Mouse (Mus musculus) midbrain, postnatal 0 days (tissue): ENCODE data around the gene Tcf7l2. TPM values are rescaled to one million over a fixed set of nuclear protein-coding genes. Genes with fewer than 3 reads are reported as not detected.

Experiments used
- ATAC-seq: fragments of 200-750 bp; cut with Nextera tagmentation; 2 replicates; pipeline ENCODE4 v1.8.0; 2017; ENCODE audit warnings: moderate number of reproducible peaks, mild to moderate bottlenecking, moderate TSS enrichment, moderate library complexity; ENCODE audit not compliant: low FRiP score
- DNase-seq: peaks from one replicate; pipeline ENCODE4 v3.0.0-alpha.2; 2015; ENCODE audit warnings: low spot score
- H3K27ac ChIP-seq: fragments of 300-500 bp; sonication (generic); 2 replicates; pipeline ENCODE4 v1.5.1; 2014; ENCODE audit warnings: low read depth, mild to moderate bottlenecking, low read length, mixed read lengths
- H3K27me3 ChIP-seq: fragments of 300-500 bp; sonication (generic); 2 replicates; pipeline ENCODE4 v1.6.1; 2014; ENCODE audit warnings: low read length, control low read depth, mixed read lengths; ENCODE audit not compliant: insufficient read depth
- H3K36me3 ChIP-seq: fragments of 300-500 bp; sonication (generic); 2 replicates; pipeline ENCODE4 v1.6.1; 2014; ENCODE audit warnings: low read length, control low read depth, mixed read lengths; ENCODE audit not compliant: insufficient read depth
- H3K4me1 ChIP-seq: fragments of 300-500 bp; sonication (generic); 2 replicates; pipeline ENCODE4 v1.6.1; 2014; ENCODE audit warnings: mild to moderate bottlenecking, control low read depth, antibody characterized with exemption, low read length, mixed read lengths; ENCODE audit not compliant: insufficient read depth
- H3K4me2 ChIP-seq: fragments of 300-500 bp; sonication (generic); 2 replicates; pipeline ENCODE4 v1.6.1; 2014; ENCODE audit warnings: low read depth, mild to moderate bottlenecking, low read length, mixed read lengths; ENCODE audit not compliant: poor library complexity, severe bottlenecking
- H3K4me3 ChIP-seq: fragments of 300-500 bp; sonication (generic); 2 replicates; pipeline ENCODE4 v1.5.1; 2014; ENCODE audit warnings: low read depth, mild to moderate bottlenecking, low read length, moderate library complexity
- H3K9ac ChIP-seq: fragments of 300-500 bp; sonication (generic); replicated peaks from 2 replicates; pipeline ENCODE4 v1.6.1; 2014; ENCODE audit warnings: mild to moderate bottlenecking, low read length, moderate library complexity, mixed read lengths; ENCODE audit not compliant: poor library complexity, severe bottlenecking
- H3K9me3 ChIP-seq: fragments of 300-500 bp; sonication (generic); 2 replicates; pipeline ENCODE4 v1.6.1; 2016; ENCODE audit warnings: low read length, control low read depth
- CTCF ChIP-seq: IDR thresholded peaks from 2 replicates; pipeline ENCODE4 v1.5.1; 2016; ENCODE audit warnings: antibody characterized with exemption, mild to moderate bottlenecking
- WGBS: fragments of 180-500 bp; shearing (Covaris S2); extraction: QIAGEN DNeasy Blood & Tissue Kit; methylation state at CpG from one replicate; pipeline ENCODE4 v1.1.7; 2014; 5-methylcytosine and 5-hydroxymethylcytosine counted together
- polyA plus RNA-seq: library from polyadenylated mRNA; unstranded; fragments of >200 nt; fragmentation: Nextera tagmentation; extraction: Ambion mirVana; gene quantifications from 2 replicates; pipeline ENCODE4 v1.2.1, GENCODE M21; 2015
- total RNA-seq: library from RNA; depleted of rRNA; stranded (reverse); fragments of >200 nt; gene quantifications from 2 replicates; pipeline ENCODE4 v1.2.3, GENCODE M21; 2014

Tcf7l2 gene
- total and polyA plus RNA-seq, 2 experiments from 2014 or later = 67.2 to 861 TPM

DNA sequence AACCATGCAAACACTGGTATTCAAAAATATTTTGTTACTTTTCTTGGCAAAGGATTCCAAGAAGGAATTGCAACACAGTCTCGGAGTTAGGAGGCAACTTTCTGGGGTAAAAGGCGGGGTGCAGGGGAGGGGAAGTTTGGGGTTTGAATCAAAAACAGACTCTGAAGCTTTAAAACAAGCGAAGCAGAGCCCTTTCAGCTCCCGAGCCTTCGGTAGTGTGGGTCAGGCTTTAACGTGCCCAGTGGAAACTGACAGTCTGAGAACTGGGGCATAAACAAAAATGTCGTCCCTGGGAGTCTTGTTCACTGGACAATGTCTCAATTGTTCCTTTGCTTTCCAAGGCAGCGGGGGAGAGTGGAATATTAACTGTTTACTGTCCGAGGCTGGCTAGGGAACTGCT lies 96.3 kb downstream of the Tcf7l2 start:
- 11% methylated on average over 9 of the region's 9 CpGs for WGBS
- no peaks in the 10 kb centered on the region for H3K27me3 ChIP-seq
- H3K4me3 ChIP-seq = no peak overlapping the region
- no peaks in the 10 kb centered on the region for H3K36me3 ChIP-seq
- H3K4me2 ChIP-seq = no peak overlapping the region
- peak; percentile 74 for DNase-seq
- H3K9me3 ChIP-seq = no peaks in the 10 kb centered on the region
- ATAC-seq = 0 out of 2 replicates have a peak, but pooled peaks have one; percentile 41
- peak overlapping the region; percentile 51; the same call in 1 of the 2 replicates for H3K27ac ChIP-seq
- H3K4me1 ChIP-seq = peaks cover 5% of the 10 kb centered on the region
- TF ChIP-seq CTCF = no peak
- H3K9ac ChIP-seq = no peak overlapping the region

DNA sequence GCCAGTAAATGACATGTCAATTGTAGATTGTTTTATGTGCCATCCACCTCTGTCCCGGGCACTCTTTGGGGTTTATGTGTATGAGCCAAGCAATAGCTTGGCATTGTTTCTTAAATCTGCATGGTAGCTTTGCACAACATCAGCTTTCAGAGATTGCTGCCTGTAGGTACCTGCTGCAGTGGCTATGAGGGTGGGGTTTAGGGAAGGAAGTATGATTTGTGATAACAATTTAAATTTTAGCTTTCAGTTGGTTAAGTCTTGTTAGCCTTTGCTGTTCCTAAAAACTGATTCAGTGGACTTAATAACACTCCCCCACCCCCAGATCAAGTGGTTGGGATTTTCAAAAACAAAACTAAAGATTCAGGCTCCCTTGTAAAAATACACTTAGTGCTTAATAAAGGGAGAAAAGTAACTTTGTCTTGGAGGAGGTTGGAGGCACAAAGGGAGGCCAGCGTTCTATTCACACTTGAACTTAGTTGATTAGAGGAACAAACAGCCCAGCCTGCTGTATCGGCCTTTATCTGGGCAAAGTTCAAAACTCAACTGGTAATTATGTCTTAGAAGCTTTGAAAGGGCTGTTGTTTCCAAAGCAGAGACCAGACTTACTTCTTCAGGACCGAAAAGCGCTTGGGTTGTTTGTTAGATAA lies 96.9 kb downstream of the Tcf7l2 start:
- TF ChIP-seq CTCF = no peak
- Histone ChIP-seq H3K9ac (no peak overlapping the region), H3K27me3 (no peaks in the 10 kb centered on the region), H3K4me1 (peaks cover 5% of the 10 kb centered on the region), H3K4me3 (no peak overlapping the region), H3K36me3 (no peaks in the 10 kb centered on the region), H3K27ac (peak overlapping the region; percentile 55), H3K9me3 (no peaks in the 10 kb centered on the region), H3K4me2 (no peak overlapping the region)
- 41% methylated on average over 5 of the region's 5 CpGs for WGBS
- DNase-seq = no peak
- ATAC-seq = no peak

DNA sequence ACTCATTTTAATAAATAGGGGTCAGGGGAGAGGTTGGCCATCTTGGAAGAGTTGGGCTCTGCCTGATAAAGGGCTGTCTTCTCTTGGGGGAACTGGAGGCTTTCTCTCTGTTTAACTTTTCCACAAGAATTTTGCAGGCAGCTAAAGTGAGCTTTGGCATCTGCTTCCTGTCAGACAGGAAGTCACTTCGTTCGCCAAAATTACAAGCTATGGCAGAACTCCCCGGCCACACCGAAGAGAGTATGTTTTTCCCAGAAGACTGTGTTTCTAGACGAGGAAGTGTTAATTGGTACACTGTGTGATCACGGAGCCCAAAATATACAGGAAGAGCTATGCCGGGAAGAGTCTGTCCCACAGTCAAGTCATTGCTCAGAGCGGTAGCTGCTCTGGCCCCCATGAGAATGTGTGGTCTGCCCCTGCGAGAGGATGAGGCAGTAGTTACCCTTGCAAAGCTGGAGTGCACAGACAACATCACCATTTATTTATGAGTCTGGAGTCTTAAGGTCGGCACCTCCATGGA lies 97.5 kb downstream of the Tcf7l2 start:
- Histone ChIP-seq H3K9me3 (no peaks in the 10 kb centered on the region), H3K4me2 (no peak overlapping the region), H3K4me3 (no peak overlapping the region), H3K36me3 (no peaks in the 10 kb centered on the region), H3K9ac (no peak overlapping the region), H3K27me3 (no peaks in the 10 kb centered on the region), H3K4me1 (peaks cover 5% of the 10 kb centered on the region), H3K27ac (peak overlapping the region; percentile 55; the same call in 1 of the 2 replicates)
- WGBS = 67% methylated on average over 10 of the region's 10 CpGs
- TF ChIP-seq CTCF = no peak
- DNase-seq (no peak), ATAC-seq (no peak)

DNA sequence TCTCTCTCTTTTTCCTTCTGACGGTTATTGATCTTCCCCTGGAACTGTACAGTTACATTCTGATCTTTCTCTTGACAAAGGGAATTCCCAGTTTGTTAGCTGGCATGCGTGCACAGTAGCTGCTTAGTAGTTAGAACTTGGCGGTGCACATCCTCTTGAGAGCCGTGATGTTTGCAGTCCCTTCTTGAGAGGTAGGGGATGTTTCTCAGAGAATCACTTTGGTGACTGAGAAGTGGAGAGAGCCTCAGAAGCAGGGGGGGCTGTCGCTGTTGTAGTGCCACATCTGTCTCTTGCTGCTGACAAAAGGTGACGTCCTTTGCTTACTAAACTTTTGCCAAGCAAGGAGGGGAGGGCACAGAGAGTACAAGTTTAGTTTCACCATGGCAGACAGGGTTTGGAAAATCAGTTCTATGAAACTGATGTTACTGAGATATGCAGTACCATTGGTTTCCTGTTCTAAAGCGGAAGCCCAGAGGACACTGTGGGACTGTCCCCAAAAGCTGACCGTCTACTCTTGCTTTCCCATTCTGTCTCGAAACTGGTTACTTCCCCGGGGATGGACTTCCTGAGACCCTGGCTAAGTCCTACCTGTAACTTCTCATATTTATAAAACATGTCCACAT lies 99.0 kb downstream of the Tcf7l2 start:
- Histone ChIP-seq H3K9me3 (no peaks in the 10 kb centered on the region), H3K27me3 (no peaks in the 10 kb centered on the region), H3K4me2 (no peak overlapping the region), H3K9ac (no peak overlapping the region), H3K27ac (no peak overlapping the region), H3K4me1 (peaks cover 8% of the 10 kb centered on the region), H3K4me3 (no peak overlapping the region), H3K36me3 (no peaks in the 10 kb centered on the region)
- ATAC-seq (no peak), DNase-seq (no peak)
- TF ChIP-seq CTCF = no peak
- WGBS = 59% methylated on average over 10 of the region's 10 CpGs

DNA sequence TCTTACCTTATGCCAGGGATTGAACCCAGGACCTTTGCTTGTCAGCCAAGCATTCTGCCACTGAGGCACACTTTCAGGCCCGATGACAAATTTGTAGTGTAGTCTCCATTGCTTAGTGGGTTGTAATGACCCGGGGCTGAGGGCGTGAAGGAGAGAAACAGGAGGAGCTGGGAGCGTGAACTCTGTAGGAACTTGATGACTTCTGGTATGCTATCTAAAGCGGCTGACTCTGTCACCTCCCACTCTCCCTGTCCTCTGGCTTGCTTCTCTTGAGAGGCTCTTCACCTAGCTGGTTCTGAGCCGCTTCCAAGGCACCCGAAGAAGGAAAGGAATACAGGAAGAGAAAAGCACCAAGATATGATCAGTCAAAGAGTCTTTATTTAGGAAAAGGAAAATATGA lies 100.4 kb downstream of the Tcf7l2 start:
- no peak overlapping the region for H3K4me2 ChIP-seq
- no peak overlapping the region for H3K9ac ChIP-seq
- H3K9me3 ChIP-seq = no peaks in the 10 kb centered on the region
- DNase-seq (no peak), ATAC-seq (no peak)
- H3K4me1 ChIP-seq = peaks cover 8% of the 10 kb centered on the region
- no peaks in the 10 kb centered on the region for H3K36me3 ChIP-seq
- no peak overlapping the region for H3K4me3 ChIP-seq
- H3K27ac ChIP-seq = no peak overlapping the region
- no peak for TF ChIP-seq CTCF
- WGBS = 88% methylated on average over 7 of the region's 7 CpGs
- H3K27me3 ChIP-seq = no peaks in the 10 kb centered on the region
